Mouse (Mus musculus): Measurements from ENCODE around the gene Ip6k1.

Gene Ip6k1

GRCm38 (mm10) chr9:108001922-108002770 is at the start of gene Ip6k1:
Gene Ip6k1 (plus strand): TSS chr9:108002501.
- in situ Hi-C loops (cut with MboI, MseI) = no loop called here

- in situ Hi-C loops (cut with MboI, MseI) = no loop called here
Observed at GRCm38 (mm10) chr9:107955613-107956289, 46.5 kb upstream of the Ip6k1 start.

DNA sequence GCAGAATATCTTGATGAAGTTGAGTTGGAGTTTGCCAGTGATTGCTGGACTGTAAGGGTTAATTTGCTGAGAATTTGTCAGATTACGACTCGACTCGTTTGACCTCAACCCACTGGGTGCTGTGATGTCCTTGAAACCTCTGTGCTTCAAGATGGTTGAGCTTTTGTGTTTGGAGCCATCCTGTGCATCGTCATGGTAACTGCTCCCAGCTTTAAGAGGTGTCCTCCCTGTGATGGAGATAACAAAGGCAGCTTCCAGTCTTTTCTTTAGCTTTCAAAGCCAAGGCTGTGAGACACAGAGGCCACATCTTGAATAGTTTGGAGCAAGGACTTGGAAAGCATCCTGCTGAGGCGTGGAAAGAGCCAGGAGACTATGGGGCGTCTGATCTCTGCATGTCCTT is 45.2 kb upstream of the Ip6k1 start:
- in situ Hi-C loops (cut with MboI, MseI) = no loop called here

DNA sequence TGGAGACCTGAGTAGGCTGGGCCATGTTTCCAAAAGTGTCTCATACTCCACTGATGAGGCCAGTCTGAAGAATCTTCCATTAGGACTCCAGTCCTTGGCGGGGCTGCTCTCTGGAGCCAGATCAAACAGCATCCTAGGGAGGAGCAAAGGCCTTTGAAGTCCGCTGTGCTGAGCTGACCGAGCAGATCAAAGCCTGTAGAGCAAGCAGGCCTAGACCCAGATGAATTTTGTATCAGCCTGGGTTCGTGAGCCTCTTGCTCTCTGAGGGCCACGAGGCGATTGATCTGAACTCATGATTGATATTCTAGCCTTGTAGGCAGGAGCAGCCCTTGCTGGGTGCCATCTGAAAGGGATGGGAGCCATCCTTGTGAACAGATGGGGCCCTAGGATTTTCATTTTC is 42.4 kb upstream of the Ip6k1 start:
- in situ Hi-C loops (cut with MboI, MseI) = no loop called here

GRCm38 (mm10) chr9:107960928-107961327 is 41.4 kb upstream of the Ip6k1 start:
- in situ Hi-C loops (cut with MboI, MseI) = no loop called here

DNA sequence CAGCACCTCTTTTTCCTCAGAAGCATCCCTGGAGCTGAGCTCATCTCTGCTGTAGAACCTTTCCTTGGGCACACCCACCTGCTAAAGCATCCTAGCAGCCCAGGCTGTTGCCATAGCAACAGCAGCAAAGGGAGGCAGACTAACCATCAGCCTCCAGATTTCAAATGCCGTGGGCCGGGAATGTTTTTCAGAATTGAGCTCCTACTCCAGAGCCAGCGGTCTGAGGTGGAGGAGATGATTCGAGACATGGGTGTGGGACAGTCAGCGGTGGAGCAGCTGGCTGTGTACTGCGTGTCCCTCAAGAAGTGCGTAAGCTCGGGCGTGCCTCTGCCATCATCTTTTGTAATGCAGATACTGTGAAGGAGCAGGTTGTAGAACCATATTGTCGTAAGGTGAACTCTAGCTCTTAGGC is 40.9 kb upstream of the Ip6k1 start:
- in situ Hi-C loops (cut with MboI, MseI) = no loop called here

DNA sequence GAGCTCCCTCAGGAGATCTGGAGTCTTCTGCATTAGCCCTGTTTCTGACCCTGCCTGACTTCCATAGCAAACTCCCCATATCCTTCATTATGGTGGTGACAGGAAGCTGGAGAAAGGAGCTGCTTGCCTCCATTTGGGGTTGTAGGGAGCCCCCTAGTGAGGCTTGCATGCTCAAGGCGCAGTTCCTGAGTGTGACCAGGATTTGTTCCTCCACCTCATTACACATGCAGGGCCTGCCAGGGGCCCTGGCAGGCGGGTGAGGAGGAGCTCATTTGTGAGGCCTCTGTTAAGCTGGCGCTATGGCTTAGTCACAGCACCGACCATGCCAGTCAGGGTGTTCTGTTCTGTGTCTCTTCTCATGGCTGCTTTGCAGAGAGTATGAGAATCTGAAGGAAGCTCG is 40.4 kb upstream of the Ip6k1 start:
- in situ Hi-C loops (cut with MboI, MseI) = no loop called here

GRCm38 (mm10) chr9:107962916-107963315 is 39.4 kb upstream of the Ip6k1 start:
- in situ Hi-C loops (cut with MboI, MseI) = no loop called here

DNA sequence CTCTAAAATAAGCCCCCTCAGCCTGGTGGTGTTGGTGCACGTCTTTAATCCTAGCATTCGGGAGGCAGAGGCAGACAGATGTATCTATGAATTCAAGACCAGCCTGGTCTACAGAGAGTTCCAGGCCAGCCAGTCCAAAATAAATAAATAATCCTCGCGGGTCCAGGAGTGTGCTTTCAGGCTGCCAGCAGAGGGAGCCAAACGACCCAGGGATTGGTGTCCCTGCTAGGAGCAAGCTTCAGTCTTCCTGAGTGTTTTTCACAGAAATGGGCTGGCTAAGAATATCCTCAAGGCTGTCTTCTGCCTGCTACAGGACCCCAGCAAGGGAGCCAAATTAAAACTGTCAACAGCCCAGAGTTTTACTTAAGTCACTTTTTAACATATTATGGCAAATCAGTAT is 38.6 kb upstream of the Ip6k1 start:
- in situ Hi-C loops (cut with MboI, MseI) = no loop called here

GRCm38 (mm10) chr9:107964681-107965080 is 37.6 kb upstream of the Ip6k1 start:
- in situ Hi-C loops (cut with MboI, MseI) = loop anchor here (5.0 kb wide), 1 partner anchor 93 kb away; no protein-coding TSS in a partner anchor

- in situ Hi-C loops (cut with MboI, MseI) = loop anchor here (5.0 kb wide), 1 partner anchor 91 kb away; no protein-coding TSS in a partner anchor
Observed at GRCm38 (mm10) chr9:107966676-107967075, 35.6 kb upstream of the Ip6k1 start.

GRCm38 (mm10) chr9:107967437-107967836 is 34.9 kb upstream of the Ip6k1 start:
- in situ Hi-C loops (cut with MboI, MseI) = loop anchor here (5.0 kb wide), 1 partner anchor 90 kb away; no protein-coding TSS in a partner anchor

DNA sequence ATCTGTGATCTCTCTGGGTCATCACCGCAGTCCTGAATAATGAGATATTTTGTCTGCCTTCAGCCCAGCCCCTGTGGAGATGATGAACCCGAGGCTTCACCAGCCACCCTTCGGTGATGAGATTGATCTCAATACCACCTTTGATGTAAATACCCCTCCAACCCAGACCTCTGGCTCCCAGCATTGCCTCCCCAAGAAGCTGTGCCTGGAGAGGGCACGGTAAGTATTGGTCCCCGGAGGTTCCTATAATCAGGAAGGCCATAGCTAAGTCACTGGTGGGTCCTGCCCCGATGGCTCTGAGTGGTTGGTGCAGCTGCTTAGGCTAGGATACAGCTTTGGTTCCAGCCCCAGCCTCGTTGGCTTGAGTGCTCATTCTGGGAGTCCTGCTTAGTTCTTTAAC is 33.8 kb upstream of the Ip6k1 start:
- in situ Hi-C loops (cut with MboI, MseI) = loop anchor here (5.0 kb wide), 1 partner anchor 89 kb away; no protein-coding TSS in a partner anchor

DNA sequence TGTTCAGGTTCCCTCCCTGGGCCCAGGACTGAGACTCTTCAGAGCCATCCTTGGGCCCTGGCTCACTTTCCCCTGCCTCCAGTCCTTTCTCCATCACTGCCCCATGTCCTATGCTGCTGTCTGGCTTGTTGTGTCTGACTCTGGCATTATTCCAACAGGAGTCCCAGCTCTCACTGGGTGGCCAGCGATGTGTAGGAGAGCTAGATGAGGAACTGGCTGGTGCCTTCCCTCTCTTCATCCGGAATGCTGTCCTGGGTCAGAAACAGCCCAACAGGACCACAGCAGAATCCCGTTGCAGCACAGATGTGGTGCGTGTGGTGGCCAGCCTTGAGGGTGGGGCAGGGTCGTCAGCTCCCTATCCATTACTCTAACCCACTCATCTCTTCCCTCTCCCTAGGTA is 32.0 kb upstream of the Ip6k1 start:
- in situ Hi-C loops (cut with MboI, MseI) = no loop called here

GRCm38 (mm10) chr9:107971690-107972541 is 30.4 kb upstream of the Ip6k1 start:
- in situ Hi-C loops (cut with MboI, MseI) = no loop called here

- in situ Hi-C loops (cut with MboI, MseI) = no loop called here
Observed at GRCm38 (mm10) chr9:107974491-107975171, 27.7 kb upstream of the Ip6k1 start.

DNA sequence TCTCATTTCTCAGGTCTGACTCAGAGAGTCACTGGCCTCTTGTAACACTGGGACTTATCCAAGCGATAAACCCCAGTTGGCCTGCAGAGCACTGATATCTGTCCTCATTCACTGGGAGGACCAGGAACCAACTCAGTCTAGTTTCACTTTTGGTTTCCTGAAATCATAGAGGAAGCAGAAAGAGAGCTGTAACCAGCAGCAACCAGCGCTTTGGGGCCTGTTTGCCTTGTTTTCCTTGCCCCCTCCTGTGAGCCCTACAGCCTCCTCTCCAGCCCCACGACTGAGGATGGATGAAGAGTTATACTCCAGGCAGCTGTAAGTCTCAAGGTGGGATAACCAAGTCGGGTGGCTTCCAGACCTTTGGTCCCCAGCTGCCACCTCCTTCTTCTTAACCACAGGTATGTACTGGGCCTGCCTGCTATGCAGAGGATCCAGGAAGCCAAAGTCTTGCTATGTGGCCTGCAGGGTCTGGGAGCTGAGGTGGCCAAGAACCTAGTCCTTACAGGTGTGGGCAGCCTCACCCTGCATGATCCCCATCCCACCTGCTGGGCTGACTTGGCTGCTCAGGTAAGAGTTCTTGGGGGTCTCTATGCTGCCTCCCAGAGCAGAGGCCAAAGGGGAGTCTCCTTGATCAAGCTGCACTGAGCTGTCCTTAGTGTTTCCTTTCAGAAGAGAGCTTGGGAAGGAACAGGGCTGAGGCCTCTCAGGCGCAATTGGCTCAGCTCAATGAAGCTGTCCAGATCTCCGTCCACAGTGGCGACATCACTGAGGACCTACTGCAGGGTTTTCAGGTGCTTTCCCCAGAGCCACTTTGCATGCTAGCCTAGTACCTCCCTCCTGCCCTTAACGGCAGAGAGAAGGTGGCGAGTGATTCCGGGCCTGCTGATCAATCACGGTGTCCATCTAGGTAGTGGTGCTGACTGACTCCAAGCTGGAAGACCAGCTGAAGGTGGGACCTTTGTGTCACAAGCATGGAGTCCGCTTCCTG is 26.6 kb upstream of the Ip6k1 start, which contains the start of gene Uba7:
TSS of gene Uba7 (plus strand) at position 107 of the 988 bp plus-strand sequence.
- in situ Hi-C loops (cut with MboI, MseI) = no loop called here

DNA sequence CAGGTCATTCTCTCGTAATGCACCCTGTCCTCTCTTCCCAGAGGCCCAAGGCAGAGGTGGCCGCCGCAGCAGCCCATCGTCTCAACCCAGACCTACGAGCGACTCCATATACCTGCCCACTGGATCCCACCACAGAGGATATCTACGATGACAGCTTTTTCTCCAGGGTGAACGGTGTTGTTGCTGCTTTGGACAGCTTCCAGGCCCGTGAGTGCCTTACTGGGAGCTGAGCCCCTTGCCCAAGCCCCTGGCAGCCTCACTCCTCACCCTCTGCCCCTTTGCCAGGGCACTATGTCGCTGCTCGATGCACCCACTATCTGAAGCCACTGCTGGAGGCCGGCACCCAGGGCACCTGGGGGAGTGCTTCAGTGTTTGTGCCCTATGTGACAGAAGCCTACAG is 23.5 kb upstream of the Ip6k1 start:
- in situ Hi-C loops (cut with MboI, MseI) = no loop called here

DNA sequence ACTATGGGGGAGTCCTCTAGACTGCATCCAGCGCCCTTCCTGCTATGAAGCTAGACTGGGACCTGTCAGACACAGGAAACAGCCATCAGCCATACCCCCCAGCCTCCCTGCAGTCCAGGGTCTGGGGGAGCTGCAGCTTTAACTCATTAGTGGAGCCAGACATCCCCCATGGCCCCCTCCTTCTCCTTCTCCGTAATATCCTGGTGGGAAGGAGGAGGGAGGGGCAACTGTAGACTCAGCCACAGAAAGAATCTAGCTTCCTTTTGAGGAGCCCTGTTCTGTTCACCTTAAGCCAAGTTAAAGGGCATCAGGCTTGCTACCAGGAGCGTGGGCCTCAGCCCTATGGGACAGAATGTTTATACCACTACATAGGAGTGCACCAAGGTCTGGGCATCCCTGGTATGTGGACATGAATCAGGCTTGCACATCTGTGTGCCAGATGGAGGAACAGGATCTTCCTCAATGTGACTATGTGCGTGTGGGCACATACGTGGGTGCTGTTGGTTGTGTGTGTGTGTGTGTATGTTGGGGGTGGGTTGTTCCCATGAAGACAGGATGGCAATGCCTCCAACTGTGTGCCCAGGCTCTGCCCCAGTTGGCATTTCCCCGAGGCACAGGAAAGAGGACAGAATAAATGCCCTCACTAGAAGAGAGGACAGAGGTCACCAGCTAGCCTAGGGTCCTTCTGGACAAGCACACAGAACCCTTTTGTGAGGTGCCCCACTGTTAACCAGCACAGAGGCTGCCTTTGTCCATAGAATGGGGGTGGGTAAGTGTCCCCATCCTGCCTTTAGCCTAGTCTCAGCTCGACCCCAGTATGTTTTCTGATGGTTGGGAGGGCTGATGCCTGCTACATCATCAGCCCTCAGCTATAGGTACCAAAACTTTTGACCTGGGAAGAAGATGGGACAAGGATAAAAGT is 20.4 kb upstream of the Ip6k1 start:
- in situ Hi-C loops (cut with MboI, MseI) = no loop called here

Data from T-helper 2 cell (primary cell).